In genomic region chr7:131174121-131174520, GRCm38 (mm10) we compare ENCODE assay signal across 28 mouse cellular contexts. TPM values are rescaled to one million over a fixed set of nuclear protein-coding genes. Genes with fewer than 3 reads are reported as not detected.
DNase-seq lines count a peak whose midpoint lies in the region; ATAC-seq and TF ChIP-seq lines count a peak whose summit lies in the region.
"Had no signal": no experiment of that assay in that cellular context is flagged by ENCODE, and none has a peak within 500 bp of the region (broad histone marks: within the 10 kb centered on the region; RNA-seq: fewer than 3 reads in every experiment).

Gene 5430419D17Rik (plus strand): TSS chr7:131174402.

- H3K4me1 ChIP-seq in heart, embryonic 11.5 days (ENCODE audit: control insufficient read depth, insufficient read depth, low read length) = no peaks in the 10 kb centered on the region
- no peaks in the 10 kb centered on the region for H3K4me1 ChIP-seq in liver, adult 2 months (ENCODE audit: control insufficient read depth, insufficient read depth, low read length)
- H3K4me1 ChIP-seq in liver, embryonic 11.5 days (replicated peaks; ENCODE audit: control insufficient read depth, insufficient read depth, low read length) = no peaks in the 10 kb centered on the region
- H3K4me1 ChIP-seq: forebrain, embryonic 15.5 days; intestine, embryonic 15.5 days; limb, embryonic 12.5 days; liver, embryonic 13.5 days had no signal

- intact Hi-C loops in heart, postnatal 10 days (cut with DNase I) = no loop called here

- no peak within 1 kb of the TSS for H3K4me3 ChIP-seq in heart, embryonic 11.5 days (ENCODE audit: low read depth, low read length)
- H3K4me3 ChIP-seq in liver, adult 2 months (ENCODE audit: insufficient read depth, low read depth, low read length) = no peak within 1 kb of the TSS
- H3K4me3 ChIP-seq in liver, embryonic 11.5 days (ENCODE audit: low read depth, low read length) = no peak within 1 kb of the TSS
- H3K4me3 ChIP-seq: forebrain, embryonic 15.5 days; intestine, embryonic 15.5 days; limb, embryonic 12.5 days; liver, embryonic 13.5 days had no signal

- H3K36me3 ChIP-seq in heart, embryonic 11.5 days (ENCODE audit: control insufficient read depth, insufficient read depth, low read length) = no peaks in the 10 kb centered on the region
- no peaks in the 10 kb centered on the region for H3K36me3 ChIP-seq in liver, adult 2 months (ENCODE audit: control insufficient read depth, insufficient read depth, low read length)
- no peaks in the 10 kb centered on the region for H3K36me3 ChIP-seq in liver, embryonic 11.5 days (ENCODE audit: control insufficient read depth, insufficient read depth, low read length)
- H3K36me3 ChIP-seq: forebrain, embryonic 15.5 days; G1E; intestine, embryonic 15.5 days; limb, embryonic 12.5 days; liver, embryonic 13.5 days had no signal

- H3K4me2 ChIP-seq in heart, embryonic 11.5 days = no peak within 1 kb of the TSS
- H3K4me2 ChIP-seq in liver, embryonic 11.5 days = no peak within 1 kb of the TSS
- H3K4me2 ChIP-seq: forebrain, embryonic 15.5 days; hindbrain, embryonic 14.5 days; intestine, embryonic 15.5 days; limb, embryonic 12.5 days; liver, embryonic 13.5 days; midbrain, embryonic 11.5 days had no signal

- no peaks in the 10 kb centered on the region for H3K79me2 ChIP-seq in liver, adult 2 months (ENCODE audit: control insufficient read depth, insufficient read depth, low read length)

- H3K27ac ChIP-seq in heart, embryonic 11.5 days (ENCODE audit: low read depth, low read length) = no peak within 1 kb of the TSS
- H3K27ac ChIP-seq in liver, adult 2 months (replicated peaks; ENCODE audit: insufficient read depth, low read depth, low read length) = no peak within 1 kb of the TSS
- no peak within 1 kb of the TSS for H3K27ac ChIP-seq in liver, embryonic 11.5 days (ENCODE audit: low read depth, low read length)
- H3K27ac ChIP-seq: forebrain, embryonic 15.5 days; hindbrain, embryonic 14.5 days; intestine, embryonic 15.5 days; limb, embryonic 12.5 days; liver, embryonic 13.5 days had no signal

- no peak for ATAC-seq in heart, embryonic 11.5 days (replicated peaks; ENCODE audit: insufficient number of reproducible peaks, low FRiP score, low TSS enrichment)
- ATAC-seq in liver, embryonic 11.5 days (replicated peaks; ENCODE audit: low FRiP score) = no peak
- ATAC-seq: forebrain, embryonic 15.5 days; intestine, embryonic 15.5 days; Patski had no signal

- peak; percentile 51 to 53 for DNase-seq in cerebellum, postnatal 14 days
- DNase-seq in cerebellum, adult 8-10 months = no peak
- DNase-seq in heart, postnatal 10 days = no peak
- DNase-seq in liver, adult 2 months (ENCODE audit: extremely low read depth, low read depth, low spot score) = peak; percentile 20
- no peak for DNase-seq in liver, embryonic 11.5 days (ENCODE audit: low spot score)
- DNase-seq: B cell, adult 2 months; kidney, adult 8-10 months; kidney, postnatal 10 days; liver, embryonic 13.5 days; lung, adult 2 months; lung, postnatal 14 days; thymus, postnatal 14 days had no signal

- H3K9ac ChIP-seq in heart, embryonic 11.5 days (ENCODE audit: low read depth, low read length) = no peak within 1 kb of the TSS
- H3K9ac ChIP-seq in liver, adult 2 months (ENCODE audit: low read depth, low read length) = no peak within 1 kb of the TSS
- no peak within 1 kb of the TSS for H3K9ac ChIP-seq in liver, embryonic 11.5 days (ENCODE audit: low read depth, low read length)
- H3K9ac ChIP-seq: forebrain, embryonic 15.5 days; hindbrain, embryonic 14.5 days; intestine, embryonic 15.5 days; limb, embryonic 12.5 days; liver, embryonic 13.5 days had no signal

- WGBS in heart, embryonic 11.5 days (ENCODE audit: insufficient replicate concordance) = 84% methylated on average over 9 of the region's 9 CpGs
- 54% methylated on average over 9 of the region's 9 CpGs for WGBS in liver, adult 2 months
- 82% methylated on average over 9 of the region's 9 CpGs for WGBS in liver, embryonic 11.5 days

- H3K27me3 ChIP-seq in heart, embryonic 11.5 days (ENCODE audit: control insufficient read depth, insufficient read depth, low read length) = no peaks in the 10 kb centered on the region
- no peaks in the 10 kb centered on the region for H3K27me3 ChIP-seq in liver, adult 2 months (ENCODE audit: control insufficient read depth, insufficient read depth, low read length)
- no peaks in the 10 kb centered on the region for H3K27me3 ChIP-seq in liver, embryonic 11.5 days (replicated peaks; ENCODE audit: control insufficient read depth, insufficient read depth, low read length)
- H3K27me3 ChIP-seq: forebrain, embryonic 15.5 days; intestine, embryonic 15.5 days; limb, embryonic 12.5 days; liver, embryonic 13.5 days; Patski had no signal

- no peak for TF ChIP-seq POLR2A in liver, adult 2 months (IDR thresholded peaks at IDR 0.05; ENCODE audit: extremely low read depth, insufficient read depth, low read length)

- no peak for TF ChIP-seq CTCF in liver, adult 2 months (IDR thresholded peaks at IDR 0.05; ENCODE audit: low read depth, low read length)

- no peaks in the 10 kb centered on the region for H3K9me3 ChIP-seq in heart, embryonic 11.5 days (replicated peaks; ENCODE audit: control insufficient read depth, low read length)
- H3K9me3 ChIP-seq in liver, embryonic 11.5 days (ENCODE audit: control insufficient read depth, low read length) = no peaks in the 10 kb centered on the region
- H3K9me3 ChIP-seq: forebrain, embryonic 15.5 days; intestine, embryonic 15.5 days; limb, embryonic 12.5 days; liver, embryonic 13.5 days had no signal

RNA-seq across cellular contexts. Expression of gene 5430419D17Rik, which starts in this region (rescaled TPM):
- 10 to 100 TPM; 16.8 to 17.3 TPM for total RNA-seq in heart, postnatal 10 days (2021)
- polyA plus RNA-seq in heart, embryonic 11.5 days (2014; fragmentation: Nextera tagmentation; extraction: Ambion mirVana) = 0.10 and 0.44 TPM in 2 replicates
- total RNA-seq in liver, adult 2 months (2014; rRNA removed) = not detected in 2 replicates
- not detected in 2 replicates for polyA plus RNA-seq in liver, adult 2 months (2012; rRNA removed)
- polyA plus RNA-seq in liver, embryonic 11.5 days (2014; fragmentation: Nextera tagmentation; extraction: Ambion mirVana) = not detected in 2 replicates
- total RNA-seq: adrenal gland, adult 18-20 months; CH12.LX; gastrocnemius, adult 8-10 months; layer of hippocampus, adult 18-20 months; layer of hippocampus, postnatal 25 days; megakaryocyte progenitor cell, adult 5-6 weeks had no signal
- polyA plus RNA-seq: forebrain, embryonic 15.5 days; G1E; limb, embryonic 12.5 days; liver, embryonic 13.5 days; midbrain, embryonic 11.5 days; neural tube, embryonic 11.5 days; stomach, embryonic 14.5 days had no signal

Comparison
In these comparisons a context has a peak if more than half of its experiments do, and no peak if none do; other contexts are left out.
1. RNA of gene 5430419D17Rik (total RNA-seq): 16.8 to 17.3 TPM in heart, postnatal 10 days; not detected in liver, adult 2 months; every median in the first group is over 10 times any median in the second.
2. DNase-seq: peak in cerebellum, postnatal 14 days (2 of 2); none in cerebellum, adult 8-10 months (single experiment), heart, postnatal 10 days (0 of 2) and liver, embryonic 11.5 days (single experiment).
3. Peak in DNase-seq in liver, adult 2 months; RNA of the gene not detected or under 1 TPM.